Mouse (Mus musculus) hindbrain, embryonic 13.5 days (tissue): ENCODE measurements at regions not wholly inside any gene's neighbourhood (a gene's known extent, or its start where the extent isn't known, plus 50 kb on each side); places are given as distances from the start of the nearest gene placed in this dataset.

Experiments used
- ATAC-seq: fragments of 200-750 bp; cut with Nextera tagmentation; 2 replicates; pipeline ENCODE4 v1.8.0; 2017; ENCODE audit warnings: moderate TSS enrichment; ENCODE audit not compliant: low FRiP score
- H3K27ac ChIP-seq: fragments of 300-500 bp; sonication (generic); 2 replicates; pipeline ENCODE4 v1.5.1; 2015; ENCODE audit warnings: inconsistent platforms, mild to moderate bottlenecking, moderate library complexity
- H3K27me3 ChIP-seq: fragments of 300-500 bp; sonication (generic); 2 replicates; pipeline ENCODE4 v1.6.1; 2015; ENCODE audit warnings: mild to moderate bottlenecking, inconsistent platforms
- H3K36me3 ChIP-seq: fragments of 300-500 bp; sonication (generic); 2 replicates; pipeline ENCODE4 v1.6.1; 2015; ENCODE audit warnings: mild to moderate bottlenecking, inconsistent platforms
- H3K4me1 ChIP-seq: fragments of 300-500 bp; sonication (generic); replicated peaks from 2 replicates; pipeline ENCODE4 v1.6.1; 2015; ENCODE audit warnings: inconsistent platforms
- H3K4me2 ChIP-seq: fragments of 300-500 bp; sonication (generic); 2 replicates; pipeline ENCODE4 v1.6.1; 2015; ENCODE audit warnings: inconsistent platforms, mild to moderate bottlenecking, moderate library complexity
- H3K4me3 ChIP-seq: fragments of 300-500 bp; sonication (generic); 2 replicates; pipeline ENCODE4 v1.5.1; 2015; ENCODE audit warnings: mild to moderate bottlenecking, inconsistent platforms
- H3K9ac ChIP-seq: fragments of 300-500 bp; sonication (generic); 2 replicates; pipeline ENCODE4 v1.6.1; 2015; ENCODE audit warnings: mild to moderate bottlenecking, inconsistent platforms
- H3K9me3 ChIP-seq: fragments of 300-500 bp; sonication (generic); 2 replicates; pipeline ENCODE4 v1.6.1; 2016; ENCODE audit warnings: inconsistent platforms
- WGBS: fragments of 180-500 bp; shearing (Covaris S2); methylation state at CpG from one replicate; pipeline ENCODE4 v1.1.7; 2015; 5-methylcytosine and 5-hydroxymethylcytosine counted together

GRCm38 (mm10) chr3:143988991-143989390 lies 216.0 kb downstream of the Lmo4 start:
- WGBS: 88% methylated on average over 4 of the region's 4 CpGs
- Histone ChIP-seq H3K4me3 (no peak overlapping the region), H3K27me3 (no peaks in the 10 kb centered on the region), H3K9ac (no peak overlapping the region), H3K9me3 (no peaks in the 10 kb centered on the region), H3K4me1 (no peaks in the 10 kb centered on the region), H3K36me3 (no peaks in the 10 kb centered on the region), H3K27ac (no peak overlapping the region), H3K4me2 (no peak overlapping the region)
- no peak for ATAC-seq

GRCm38 (mm10) chr3:143988037-143988436 lies 217.0 kb downstream of the Lmo4 start:
- H3K4me2 ChIP-seq: no peak overlapping the region
- WGBS: 97% methylated on average over 5 of the region's 5 CpGs

GRCm38 (mm10) chr3:143986798-143987197 lies 218.2 kb downstream of the Lmo4 start:
- Histone ChIP-seq H3K27me3 (no peaks in the 10 kb centered on the region), H3K4me3 (no peak overlapping the region), H3K9me3 (no peaks in the 10 kb centered on the region), H3K27ac (no peak overlapping the region), H3K4me1 (no peaks in the 10 kb centered on the region), H3K36me3 (no peaks in the 10 kb centered on the region), H3K4me2 (no peak overlapping the region), H3K9ac (no peak overlapping the region)
- no peak for ATAC-seq
- WGBS: 97% methylated on average over 2 of the region's 2 CpGs

More at GRCm38 (mm10) chr3:143988037-143988436, 217.0 kb downstream of the Lmo4 start:
- no peaks in the 10 kb centered on the region for H3K9me3 ChIP-seq
- H3K27ac ChIP-seq: no peak overlapping the region
- no peaks in the 10 kb centered on the region for H3K4me1 ChIP-seq
- H3K36me3 ChIP-seq: no peaks in the 10 kb centered on the region
- no peak overlapping the region for H3K4me3 ChIP-seq
- ATAC-seq: no peak
- H3K9ac ChIP-seq: no peak overlapping the region
- H3K27me3 ChIP-seq: no peaks in the 10 kb centered on the region

GRCm38 (mm10) chr3:143986200-143986506 lies 218.9 kb downstream of the Lmo4 start:
- Histone ChIP-seq H3K4me3 (no peak overlapping the region), H3K9ac (no peak overlapping the region), H3K4me1 (no peaks in the 10 kb centered on the region), H3K27ac (no peak overlapping the region), H3K36me3 (no peaks in the 10 kb centered on the region), H3K9me3 (no peaks in the 10 kb centered on the region), H3K4me2 (no peak overlapping the region), H3K27me3 (no peaks in the 10 kb centered on the region)
- WGBS: 62% methylated on average over 5 of the region's 5 CpGs
- ATAC-seq: no peak

- H3K9me3 ChIP-seq: no peaks in the 10 kb centered on the region
- no peaks in the 10 kb centered on the region for H3K4me1 ChIP-seq
- WGBS: 62% methylated on average over 6 of the region's 6 CpGs
- no peak overlapping the region for H3K4me2 ChIP-seq
- no peaks in the 10 kb centered on the region for H3K36me3 ChIP-seq
- H3K9ac ChIP-seq: no peak overlapping the region
- H3K4me3 ChIP-seq: no peak overlapping the region
- H3K27me3 ChIP-seq: no peaks in the 10 kb centered on the region
- no peak for ATAC-seq
- H3K27ac ChIP-seq: no peak overlapping the region
These were observed 219.4 kb downstream of the Lmo4 start for GRCm38 (mm10) chr3:143985349-143986199.

GRCm38 (mm10) chr3:143978703-143979102 lies 226.3 kb downstream of the Lmo4 start:
- no peak for ATAC-seq
- no peak overlapping the region for H3K27ac ChIP-seq
- no peak overlapping the region for H3K9ac ChIP-seq
- H3K9me3 ChIP-seq: no peaks in the 10 kb centered on the region
- H3K4me1 ChIP-seq: no peaks in the 10 kb centered on the region
- no peak overlapping the region for H3K4me2 ChIP-seq
- H3K27me3 ChIP-seq: no peaks in the 10 kb centered on the region
- no peak overlapping the region for H3K4me3 ChIP-seq
- 90% methylated on average over 2 of the region's 2 CpGs for WGBS
- H3K36me3 ChIP-seq: no peaks in the 10 kb centered on the region

- Histone ChIP-seq H3K36me3 (no peaks in the 10 kb centered on the region), H3K9ac (no peak overlapping the region), H3K27me3 (no peaks in the 10 kb centered on the region), H3K4me2 (no peak overlapping the region), H3K9me3 (no peaks in the 10 kb centered on the region), H3K4me3 (no peak overlapping the region), H3K4me1 (no peaks in the 10 kb centered on the region), H3K27ac (no peak overlapping the region)
- WGBS: 94% methylated on average over 7 of the region's 7 CpGs
- no peak for ATAC-seq
These were observed 227.1 kb downstream of the Lmo4 start for GRCm38 (mm10) chr3:143977886-143978447.

GRCm38 (mm10) chr3:143973582-143973981 lies 231.4 kb downstream of the Lmo4 start:
- H3K36me3 ChIP-seq: no peaks in the 10 kb centered on the region
- H3K27me3 ChIP-seq: no peaks in the 10 kb centered on the region
- 79% methylated on average over 9 of the region's 9 CpGs for WGBS
- no peaks in the 10 kb centered on the region for H3K9me3 ChIP-seq
- no peak for ATAC-seq
- no peak overlapping the region for H3K4me2 ChIP-seq
- no peaks in the 10 kb centered on the region for H3K4me1 ChIP-seq
- H3K4me3 ChIP-seq: no peak overlapping the region
- H3K9ac ChIP-seq: no peak overlapping the region
- no peak overlapping the region for H3K27ac ChIP-seq

GRCm38 (mm10) chr3:143972351-143972750 lies 232.7 kb downstream of the Lmo4 start:
- no peaks in the 10 kb centered on the region for H3K36me3 ChIP-seq
- H3K4me2 ChIP-seq: no peak overlapping the region
- no peaks in the 10 kb centered on the region for H3K27me3 ChIP-seq
- H3K27ac ChIP-seq: no peak overlapping the region
- no peak for ATAC-seq
- H3K4me1 ChIP-seq: no peaks in the 10 kb centered on the region
- no peak overlapping the region for H3K4me3 ChIP-seq
- no peaks in the 10 kb centered on the region for H3K9me3 ChIP-seq
- H3K9ac ChIP-seq: no peak overlapping the region

- Histone ChIP-seq H3K4me3 (no peak overlapping the region), H3K27me3 (no peaks in the 10 kb centered on the region), H3K27ac (no peak overlapping the region), H3K36me3 (no peaks in the 10 kb centered on the region), H3K9me3 (no peaks in the 10 kb centered on the region), H3K9ac (no peak overlapping the region), H3K4me2 (no peak overlapping the region), H3K4me1 (no peaks in the 10 kb centered on the region)
- no peak for ATAC-seq
- WGBS: 85% methylated on average over 11 of the region's 11 CpGs
These were observed 234.2 kb downstream of the Lmo4 start for GRCm38 (mm10) chr3:143970771-143971170.

- Histone ChIP-seq H3K4me2 (no peak overlapping the region), H3K27ac (no peak overlapping the region), H3K27me3 (no peaks in the 10 kb centered on the region), H3K4me3 (no peak overlapping the region), H3K36me3 (no peaks in the 10 kb centered on the region), H3K9me3 (no peaks in the 10 kb centered on the region), H3K4me1 (no peaks in the 10 kb centered on the region), H3K9ac (no peak overlapping the region)
- 93% methylated on average over 7 of the region's 7 CpGs for WGBS
- ATAC-seq: no peak
These were observed 249.5 kb downstream of the Lmo4 start for GRCm38 (mm10) chr3:143955508-143955907.

- H3K4me3 ChIP-seq: no peak overlapping the region
- H3K27ac ChIP-seq: no peak overlapping the region
- no peaks in the 10 kb centered on the region for H3K36me3 ChIP-seq
- 87% methylated on average over 7 of the region's 7 CpGs for WGBS
- ATAC-seq: no peak
- H3K9ac ChIP-seq: no peak overlapping the region
- no peaks in the 10 kb centered on the region for H3K4me1 ChIP-seq
- no peaks in the 10 kb centered on the region for H3K27me3 ChIP-seq
- no peak overlapping the region for H3K4me2 ChIP-seq
- H3K9me3 ChIP-seq: no peaks in the 10 kb centered on the region
These were observed 250.2 kb downstream of the Lmo4 start for GRCm38 (mm10) chr3:143954822-143955221.

- no peaks in the 10 kb centered on the region for H3K9me3 ChIP-seq
- 80% methylated on average over 8 of the region's 8 CpGs for WGBS
- no peak for ATAC-seq
- H3K4me1 ChIP-seq: peaks cover 7% of the 10 kb centered on the region
- no peak overlapping the region for H3K4me3 ChIP-seq
- no peak overlapping the region for H3K4me2 ChIP-seq
- no peak overlapping the region for H3K27ac ChIP-seq
- no peaks in the 10 kb centered on the region for H3K36me3 ChIP-seq
- 0 out of 2 replicates have a peak, but pooled peaks cover 4% of the 10 kb centered on the region for H3K27me3 ChIP-seq
- H3K9ac ChIP-seq: no peak overlapping the region
These were observed 252.7 kb downstream of the Lmo4 start for GRCm38 (mm10) chr3:143952289-143952688.
